In the genomic region with DNA sequence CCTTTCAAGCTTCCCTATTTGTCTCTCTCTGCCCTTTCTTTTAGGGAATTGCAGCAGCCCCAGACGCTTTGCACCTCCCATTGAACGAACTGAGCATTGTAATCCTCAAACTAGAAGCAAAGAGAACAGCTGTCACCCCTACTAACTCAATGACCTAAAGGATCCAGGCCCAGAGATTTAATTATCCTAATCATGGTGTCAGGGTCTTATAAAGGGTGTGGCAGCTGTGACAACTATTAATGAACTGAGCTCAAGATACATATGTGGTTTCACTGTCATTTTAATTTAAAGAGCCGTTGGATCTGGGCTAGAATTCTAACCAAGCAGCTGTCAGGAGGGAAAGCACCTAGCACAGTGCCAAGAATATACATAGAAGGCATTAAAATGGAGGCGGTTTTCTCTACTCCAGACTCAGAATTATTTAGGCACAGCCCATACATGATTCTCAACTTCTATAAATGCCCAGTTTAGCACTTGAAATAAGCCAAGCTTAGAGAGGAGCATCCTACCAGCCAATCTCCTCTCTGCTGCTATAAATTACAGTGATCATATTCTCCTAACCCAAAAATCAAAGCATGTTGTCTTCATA, we compare ENCODE assay signal across 9 mouse cellular contexts. TPM values are rescaled to one million over a fixed set of nuclear protein-coding genes. Genes with fewer than 3 reads are reported as not detected.
DNase-seq lines count a peak whose midpoint lies in the region; ATAC-seq and TF ChIP-seq lines count a peak whose summit lies in the region.
"Had no signal": no experiment of that assay in that cellular context is flagged by ENCODE, and none has a peak within 500 bp of the region (broad histone marks: within the 10 kb centered on the region; RNA-seq: fewer than 3 reads in every experiment).

No protein-coding gene starts in this region.

- H3K79me2 ChIP-seq in MEL (ENCODE audit: control insufficient read depth, insufficient read depth, low read length, poor library complexity) (peaks cover 6% of the 10 kb centered on the region; the same call in 1 of the 2 replicates), macrophage (ENCODE audit: inconsistent target) (no peaks in the 10 kb centered on the region)

- peaks cover 29% of the 10 kb centered on the region for H3K36me3 ChIP-seq in heart, embryonic 12.5 days
- H3K36me3 ChIP-seq in MEL (ENCODE audit: control insufficient read depth in 1 of 2, insufficient read depth in 2 of 2, low read length in 2 of 2): peaks cover 0 to 6% of the 10 kb centered on the region in 2 experiments; a peak in 3 of 4 replicates
- peaks cover 20% of the 10 kb centered on the region for H3K36me3 ChIP-seq in forebrain, embryonic 15.5 days
- no peaks in the 10 kb centered on the region for H3K36me3 ChIP-seq in macrophage (ENCODE audit: inconsistent target)

- peaks cover 17% of the 10 kb centered on the region for H3K4me1 ChIP-seq in heart, embryonic 12.5 days (replicated peaks)
- H3K4me1 ChIP-seq in MEL (ENCODE audit: control insufficient read depth in 1 of 2, insufficient read depth in 2 of 2, low read length in 2 of 2): peaks cover 5 to 15% of the 10 kb centered on the region in 2 experiments
- H3K4me1 ChIP-seq in forebrain, embryonic 15.5 days: peaks cover 44% of the 10 kb centered on the region

- 28% methylated on average over 4 of the region's 4 CpGs for WGBS in heart, embryonic 12.5 days
- 8% methylated on average over 4 of the region's 4 CpGs for WGBS in forebrain, embryonic 15.5 days
- WGBS in macrophage (ENCODE audit: missing documents): 44% methylated on average over 4 of the region's 4 CpGs

- ATAC-seq in heart, embryonic 12.5 days (ENCODE audit: insufficient number of reproducible peaks, low FRiP score): no peak
- ATAC-seq in forebrain, embryonic 15.5 days (replicated peaks): peak; percentile 18

- no peak for TF ChIP-seq CTCF in MEL (IDR thresholded peaks at IDR 0.05 in 2 of 3, conservative IDR thresholded peaks at IDR 0.05 in 1 of 3; ENCODE audit: control insufficient read depth in 1 of 3, insufficient read depth in 1 of 3, low read depth in 2 of 3, low read length in 3 of 3, poor library complexity in 1 of 3, severe bottlenecking in 1 of 3)

- TF ChIP-seq POLR2A in MEL (IDR thresholded peaks at IDR 0.05; ENCODE audit: control insufficient read depth in 1 of 2, insufficient read depth in 1 of 2, low read depth in 1 of 2, low read length in 2 of 2, poor library complexity in 1 of 2): no peak

- H3K4me3 ChIP-seq in heart, embryonic 12.5 days: peak overlapping the region; percentile 93
- peak overlapping the region; percentile 82 to 90 for H3K4me3 ChIP-seq in MEL (ENCODE audit: control insufficient read depth in 1 of 2, insufficient read depth in 1 of 2, low read depth in 2 of 2, low read length in 2 of 2)
- peak overlapping the region; percentile 74 for H3K4me3 ChIP-seq in forebrain, embryonic 15.5 days
- peak overlapping the region; percentile 72; the same call in 1 of the 2 replicates for H3K4me3 ChIP-seq in macrophage (ENCODE audit: inconsistent target)

- no peaks in the 10 kb centered on the region for H3K27me3 ChIP-seq in heart, embryonic 12.5 days (replicated peaks)
- no peaks in the 10 kb centered on the region for H3K27me3 ChIP-seq in MEL (ENCODE audit: control insufficient read depth in 1 of 2, insufficient read depth in 2 of 2, low read length in 2 of 2)
- no peaks in the 10 kb centered on the region for H3K27me3 ChIP-seq in forebrain, embryonic 15.5 days

- TF ChIP-seq EP300 in MEL (IDR thresholded peaks at IDR 0.05; ENCODE audit: low read depth in 1 of 2, low read length in 2 of 2): no peak

- H3K9me3 ChIP-seq in heart, embryonic 12.5 days (replicated peaks): no peaks in the 10 kb centered on the region
- no peaks in the 10 kb centered on the region for H3K9me3 ChIP-seq in MEL (replicated peaks; ENCODE audit: insufficient read depth, low read length)
- no peaks in the 10 kb centered on the region for H3K9me3 ChIP-seq in forebrain, embryonic 15.5 days

- no peak overlapping the region for H3K27ac ChIP-seq in heart, embryonic 12.5 days (ENCODE audit: poor library complexity, severe bottlenecking)
- no peak overlapping the region for H3K27ac ChIP-seq in MEL (ENCODE audit: control insufficient read depth, low read depth, low read length)
- H3K27ac ChIP-seq in forebrain, embryonic 15.5 days (replicated peaks): peak overlapping the region; percentile 92
- no peak overlapping the region for H3K27ac ChIP-seq in macrophage

- no peak for DNase-seq in heart, adult 9 months (ENCODE audit: low spot score in 2 of 2)
- no peak for DNase-seq in MEL (ENCODE audit: low read depth, low spot score)
- DNase-seq in cerebellum, adult 9-10 months: no peak
- no peak for DNase-seq in ovary, adult 18-20 months (ENCODE audit: low spot score)
- no peak for DNase-seq in kidney, postnatal 36 days

- H3K9ac ChIP-seq in heart, embryonic 12.5 days: peak overlapping the region; percentile 66
- peak overlapping the region; percentile 43 for H3K9ac ChIP-seq in MEL (ENCODE audit: control insufficient read depth, low read depth, low read length, poor library complexity, severe bottlenecking)
- H3K9ac ChIP-seq in forebrain, embryonic 15.5 days (replicated peaks): peak overlapping the region; percentile 46

- no peak for TF ChIP-seq RAD21 in MEL (IDR thresholded peaks at IDR 0.05; ENCODE audit: low read depth, low read length)

- peak overlapping the region; percentile 78 for H3K4me2 ChIP-seq in heart, embryonic 12.5 days
- H3K4me2 ChIP-seq in forebrain, embryonic 15.5 days (replicated peaks): peak overlapping the region; percentile 54

TF ChIP-seq in MEL, 35 proteins besides CTCF, POLR2A, EP300 and RAD21:
- TF ChIP-seq USF2 (IDR thresholded peaks at IDR 0.05; ENCODE audit: borderline replicate concordance in 1 of 2, insufficient read depth in 1 of 2, low read depth in 1 of 2, low read length in 2 of 2): no peak
- no peak for TF ChIP-seq GATA1 (IDR thresholded peaks at IDR 0.05; ENCODE audit: low read depth, low read length)
- no peak for TF ChIP-seq ZC3H11A (IDR thresholded peaks at IDR 0.05; ENCODE audit: low read depth, low read length)
- TF ChIP-seq NELFE (IDR thresholded peaks at IDR 0.05; ENCODE audit: low read depth, low read length): no peak
- no peak for TF ChIP-seq TCF12 (IDR thresholded peaks at IDR 0.05; ENCODE audit: low read depth, low read length)
- TF ChIP-seq E2F4 (IDR thresholded peaks at IDR 0.05; ENCODE audit: borderline replicate concordance, low read depth, low read length): no peak
- no peak for TF ChIP-seq MAZ (IDR thresholded peaks at IDR 0.05; ENCODE audit: low read depth, low read length)
- TF ChIP-seq SMC3 (IDR thresholded peaks at IDR 0.05; ENCODE audit: low read depth, low read length): no peak
- TF ChIP-seq UBTF (IDR thresholded peaks at IDR 0.05; ENCODE audit: borderline replicate concordance, insufficient read depth, low read depth, low read length): no peak
- no peak for TF ChIP-seq HCFC1 (IDR thresholded peaks at IDR 0.05; ENCODE audit: low read depth, low read length)

RNA-seq across cellular contexts. Expression of gene Trp53bp1, which starts 0.8 kb away (rescaled TPM):
- polyA plus RNA-seq in heart, embryonic 12.5 days (2016; fragmentation: Nextera tagmentation; extraction: Ambion mirVana): 69.8 and 78.4 TPM in 2 replicates
- 13.4 and 16.6 TPM in 2 replicates for total RNA-seq in MEL (2012; rRNA removed)
- polyA plus RNA-seq in MEL (2012; ENCODE audit: insufficient read depth in 1 of 2, insufficient read length in 2 of 2, low read depth in 1 of 2, low replicate concordance in 2 of 2, missing spikeins in 1 of 2) (100 to 1,000 TPM in 1 of 2 experiments, 10 to 100 TPM in 1; 37.3 to 160 TPM), macrophage (2018) (8.6 to 12.8 TPM (median 10.5 TPM) in 3 replicates)
- 186 and 197 TPM in 2 replicates for polyA plus RNA-seq in forebrain, embryonic 15.5 days (2015; fragmentation: Nextera tagmentation; extraction: Ambion mirVana)
- total RNA-seq in macrophage (2018; cell fraction: chromatin; rRNA removed): 100 to 1,000 TPM in 18 of 26 experiments, 10 to 100 TPM in 8; 27.6 to 211 (median 138) TPM
- total RNA-seq in macrophage (2018; cell fraction: cytosol; rRNA removed): 10 to 100 TPM in 17 of 26 experiments, 1 to 10 TPM in 9; 5.6 to 18.2 (median 12.0) TPM
- total RNA-seq in macrophage (2018; cell fraction: nucleus; rRNA removed): 100 to 1,000 TPM in 2 of 26 experiments, 10 to 100 TPM in 24; 21.5 to 104 (median 56.6) TPM

RNA-seq across cellular contexts. Expression of gene Map1a, which starts 17.4 kb away (rescaled TPM):
- 4.7 TPM in 2 replicates for polyA plus RNA-seq in heart, embryonic 12.5 days (2016; fragmentation: Nextera tagmentation; extraction: Ambion mirVana)
- total RNA-seq in MEL (2012; rRNA removed): 0.77 and 2.6 TPM in 2 replicates
- polyA plus RNA-seq in MEL (2012; ENCODE audit: insufficient read depth in 1 of 2, insufficient read length in 2 of 2, low read depth in 1 of 2, low replicate concordance in 2 of 2, missing spikeins in 1 of 2) (1 to 10 TPM in 1 of 2 experiments, not detected in 1; 9.4 TPM), macrophage (2018) (0.02 to 0.24 TPM in 2 of 3 replicates, not detected in the other)
- polyA plus RNA-seq in forebrain, embryonic 15.5 days (2015; fragmentation: Nextera tagmentation; extraction: Ambion mirVana): 9.4 and 13.9 TPM in 2 replicates
- total RNA-seq in macrophage (2018; cell fraction: chromatin; rRNA removed): 1 to 10 TPM in 1 of 26 experiments, under 1 TPM in 3, not detected in 22; 0.06 to 4.1 (median 0.10) TPM
- under 1 TPM in 7 of 26 experiments, not detected in 19; under 0.01 TPM for total RNA-seq in macrophage (2018; cell fraction: cytosol; rRNA removed)
- total RNA-seq in macrophage (2018; cell fraction: nucleus; rRNA removed): under 1 TPM in 2 of 26 experiments, not detected in 24; 0.05 to 0.34 TPM
- total RNA-seq: hematopoietic stem cell, adult 5-6 weeks had no signal
